Mouse (Mus musculus): ENCODE data around the gene Cdv3. TPM values are rescaled to one million over a fixed set of nuclear protein-coding genes. Genes with fewer than 3 reads are reported as not detected.
"Not testable (repeated sequence)": the region's sequence is repeated elsewhere in the genome, so short reads cannot be mapped to it uniquely, and the experiment has no call there.

Cdv3 gene
- total RNA-seq, 2 experiments from 2014 or later: 69.7 to 111 TPM

GRCm38 (mm10) chr9:103376346-103377320 is 11.0 kb upstream of the Cdv3 start:
- 0 out of 2 replicates have a peak, but pooled peaks have one; percentile 10 for ATAC-seq (ENCODE audit: poor library complexity, severe bottlenecking)

- no peak; the same call in 1 of the 2 replicates for ATAC-seq (ENCODE audit: poor library complexity, severe bottlenecking)
Observed at GRCm38 (mm10) chr9:103372271-103373010, 6.8 kb upstream of the Cdv3 start.

- ATAC-seq (ENCODE audit: poor library complexity, severe bottlenecking): no peak
Observed at GRCm38 (mm10) chr9:103369951-103370350, 4.3 kb upstream of the Cdv3 start.

GRCm38 (mm10) chr9:103366356-103366755 is 716 bp upstream of the Cdv3 start:
- no peak for ATAC-seq (ENCODE audit: poor library complexity, severe bottlenecking)

GRCm38 (mm10) chr9:103364601-103365289 is 895 bp downstream of the Cdv3 start:
- ATAC-seq (ENCODE audit: poor library complexity, severe bottlenecking): peak; percentile 26

- ATAC-seq (ENCODE audit: poor library complexity, severe bottlenecking): no peak
Observed at GRCm38 (mm10) chr9:103363730-103364417, 1.8 kb downstream of the Cdv3 start.

- ATAC-seq (ENCODE audit: poor library complexity, severe bottlenecking): no peak
Observed at GRCm38 (mm10) chr9:103363088-103363487, 2.6 kb downstream of the Cdv3 start.

GRCm38 (mm10) chr9:103360642-103361041 is 5.0 kb downstream of the Cdv3 start:
- no peak for ATAC-seq (ENCODE audit: poor library complexity, severe bottlenecking)

- ATAC-seq (ENCODE audit: poor library complexity, severe bottlenecking): no peak
Observed at GRCm38 (mm10) chr9:103358545-103358944, 7.1 kb downstream of the Cdv3 start.

GRCm38 (mm10) chr9:103357893-103358292 is 7.7 kb downstream of the Cdv3 start:
- no peak for ATAC-seq (ENCODE audit: poor library complexity, severe bottlenecking)

- ATAC-seq (ENCODE audit: poor library complexity, severe bottlenecking): not testable (repeated sequence)
Observed at GRCm38 (mm10) chr9:103353500-103354260, 12.0 kb downstream of the Cdv3 start.

- ATAC-seq (ENCODE audit: poor library complexity, severe bottlenecking): no peak
Observed at GRCm38 (mm10) chr9:103348791-103349190, 16.8 kb downstream of the Cdv3 start.

GRCm38 (mm10) chr9:103347996-103348490 is 17.6 kb downstream of the Cdv3 start:
- ATAC-seq (ENCODE audit: poor library complexity, severe bottlenecking): no peak

GRCm38 (mm10) chr9:103347045-103347444 is 18.6 kb downstream of the Cdv3 start:
- peak; percentile 96 for ATAC-seq (ENCODE audit: poor library complexity, severe bottlenecking)

- ATAC-seq (ENCODE audit: poor library complexity, severe bottlenecking): 0 out of 2 replicates have a peak, but pooled peaks have one; percentile 40
Observed at GRCm38 (mm10) chr9:103336912-103337311, 28.7 kb downstream of the Cdv3 start.

GRCm38 (mm10) chr9:103332663-103333062 is 33.0 kb downstream of the Cdv3 start:
- ATAC-seq (ENCODE audit: poor library complexity, severe bottlenecking): no peak

- ATAC-seq (ENCODE audit: poor library complexity, severe bottlenecking): 0 out of 2 replicates have a peak, but pooled peaks have one; percentile 33
Observed at GRCm38 (mm10) chr9:103326449-103326848, 39.2 kb downstream of the Cdv3 start.

GRCm38 (mm10) chr9:103324678-103325077 is 41.0 kb downstream of the Cdv3 start:
- ATAC-seq (ENCODE audit: poor library complexity, severe bottlenecking): no peak

- ATAC-seq (ENCODE audit: poor library complexity, severe bottlenecking): no peak
Observed at GRCm38 (mm10) chr9:103309832-103310231, 55.8 kb downstream of the Cdv3 start.
